Mouse (Mus musculus): ENCODE data around the gene Pecr. TPM values are rescaled to one million over a fixed set of nuclear protein-coding genes. Genes with fewer than 3 reads are reported as not detected.

The Pecr gene
- total and polyA plus RNA-seq, 3 experiments: 10.7 to 15.5 TPM; not detected in 1

DNA sequence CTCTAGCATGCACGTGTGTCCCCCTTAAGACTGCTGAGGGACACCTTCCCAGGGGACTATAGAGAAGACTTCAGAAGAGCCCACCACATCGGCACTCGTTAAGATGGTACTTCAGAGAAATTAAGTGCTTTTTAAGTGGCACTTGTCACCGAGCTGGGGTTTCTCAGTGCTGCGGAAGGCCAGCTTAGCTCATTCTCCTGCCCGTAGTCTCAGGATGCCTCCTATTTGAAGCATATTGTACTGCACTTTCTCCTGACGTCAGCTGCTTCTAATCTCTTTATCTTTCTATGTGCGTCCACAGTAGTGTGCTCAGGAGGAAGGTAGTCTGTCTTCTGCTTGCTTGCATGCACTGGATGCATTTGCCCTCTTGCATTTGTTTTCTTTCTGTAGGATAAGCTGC is 32.3 kb upstream of the Pecr start:
- Histone ChIP-seq H3K27ac (ENCODE audit: control insufficient read depth, low read depth, low read length) (no peak overlapping the region), H3K36me3 (ENCODE audit: control insufficient read depth in 1 of 2, insufficient read depth in 2 of 2, low read length in 2 of 2) (peaks cover 2 to 14% of the 10 kb centered on the region in 2 experiments; a peak in 3 of 4 replicates), H3K27me3 (ENCODE audit: control insufficient read depth in 1 of 2, insufficient read depth in 2 of 2, low read length in 2 of 2) (no peaks in the 10 kb centered on the region), H3K4me1 (ENCODE audit: control insufficient read depth in 1 of 2, insufficient read depth in 2 of 2, low read length in 2 of 2) (peaks cover 0 to 5% of the 10 kb centered on the region in 2 experiments; a peak in 2 of 4 replicates), H3K4me3 (ENCODE audit: control insufficient read depth in 1 of 2, insufficient read depth in 1 of 2, low read depth in 2 of 2, low read length in 2 of 2) (no peak overlapping the region), H3K9me3 (replicated peaks; ENCODE audit: insufficient read depth, low read length) (no peaks in the 10 kb centered on the region), H3K9ac (ENCODE audit: control insufficient read depth, low read depth, low read length, poor library complexity, severe bottlenecking) (no peak overlapping the region), H3K79me2 (ENCODE audit: control insufficient read depth, insufficient read depth, low read length, poor library complexity) (no peaks in the 10 kb centered on the region)
- DNase-seq (ENCODE audit: low read depth, low spot score): no peak
- no peak for TF ChIP-seq ZC3H11A (IDR thresholded peaks at IDR 0.05; ENCODE audit: low read depth, low read length)
- TF ChIP-seq EP300 (IDR thresholded peaks at IDR 0.05; ENCODE audit: low read depth in 1 of 2, low read length in 2 of 2): no peak
- no peak for TF ChIP-seq MXI1 (IDR thresholded peaks at IDR 0.05; ENCODE audit: low read depth, low read length)
- TF ChIP-seq JUND (IDR thresholded peaks at IDR 0.05; ENCODE audit: low read depth, low read length): no peak
- no peak for TF ChIP-seq TCF12 (IDR thresholded peaks at IDR 0.05; ENCODE audit: low read depth, low read length)
- TF ChIP-seq ZKSCAN1 (IDR thresholded peaks at IDR 0.05; ENCODE audit: low read depth, low read length): no peak
- no peak for TF ChIP-seq POLR2AphosphoS2 (IDR thresholded peaks at IDR 0.05; ENCODE audit: low read length)
- TF ChIP-seq MYB (IDR thresholded peaks at IDR 0.05; ENCODE audit: low read depth, low read length): no peak
- no peak for TF ChIP-seq TAL1 (IDR thresholded peaks at IDR 0.05; ENCODE audit: low read length)
- TF ChIP-seq ZMIZ1 (IDR thresholded peaks at IDR 0.05; ENCODE audit: low read depth, low read length): no peak
- TF ChIP-seq ETS1 (IDR thresholded peaks at IDR 0.05; ENCODE audit: low read depth, low read length): no peak
- no peak for TF ChIP-seq NRF1 (IDR thresholded peaks at IDR 0.05; ENCODE audit: insufficient read depth, low read depth, low read length, poor library complexity, severe bottlenecking)
- no peak for TF ChIP-seq MAFK (IDR thresholded peaks at IDR 0.05; ENCODE audit: borderline replicate concordance, low read depth, low read length)

DNA sequence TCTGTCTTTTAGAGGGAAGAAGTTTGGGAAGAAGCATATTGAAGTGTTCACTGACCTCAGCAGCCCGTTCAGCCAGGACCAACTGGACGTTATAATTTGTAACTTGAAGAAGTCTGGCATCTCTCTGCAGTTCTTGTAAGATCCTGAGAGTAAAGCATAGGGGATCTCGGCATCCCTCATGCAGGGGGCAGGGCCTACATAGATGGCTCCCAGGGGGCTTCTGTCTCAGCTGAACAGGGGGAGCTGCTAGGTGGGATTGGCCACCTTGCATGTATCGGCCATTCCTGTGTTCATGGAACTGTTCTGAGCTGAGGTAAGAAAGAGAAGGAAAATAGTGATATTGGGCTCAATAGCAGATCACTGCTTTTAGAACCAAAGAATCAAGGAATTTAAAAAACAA is 31.3 kb upstream of the Pecr start:
- no peaks in the 10 kb centered on the region for H3K27me3 ChIP-seq (ENCODE audit: control insufficient read depth in 1 of 2, insufficient read depth in 2 of 2, low read length in 2 of 2)
- H3K27ac ChIP-seq (ENCODE audit: control insufficient read depth, low read depth, low read length): no peak overlapping the region
- no peak overlapping the region for H3K9ac ChIP-seq (ENCODE audit: control insufficient read depth, low read depth, low read length, poor library complexity, severe bottlenecking)
- H3K4me1 ChIP-seq (ENCODE audit: control insufficient read depth in 1 of 2, insufficient read depth in 2 of 2, low read length in 2 of 2): peaks cover 0 to 5% of the 10 kb centered on the region in 2 experiments; a peak in 2 of 4 replicates
- no peaks in the 10 kb centered on the region for H3K9me3 ChIP-seq (replicated peaks; ENCODE audit: insufficient read depth, low read length)
- TF ChIP-seq NELFE (IDR thresholded peaks at IDR 0.05; ENCODE audit: low read depth, low read length): no peak
- TF ChIP-seq BHLHE40 (IDR thresholded peaks at IDR 0.05; ENCODE audit: borderline replicate concordance, low read depth, low read length): no peak
- TF ChIP-seq JUND (IDR thresholded peaks at IDR 0.05; ENCODE audit: low read depth, low read length): no peak
- TF ChIP-seq EP300 (IDR thresholded peaks at IDR 0.05; ENCODE audit: low read depth in 1 of 2, low read length in 2 of 2): no peak
- TF ChIP-seq USF1 (IDR thresholded peaks at IDR 0.05; ENCODE audit: low read depth, low read length): no peak
- no peak for TF ChIP-seq ZC3H11A (IDR thresholded peaks at IDR 0.05; ENCODE audit: low read depth, low read length)
- TF ChIP-seq GABPA (IDR thresholded peaks at IDR 0.05; ENCODE audit: low read depth, low read length): no peak
- peaks cover 2 to 12% of the 10 kb centered on the region in 2 experiments; a peak in 3 of 4 replicates for H3K36me3 ChIP-seq (ENCODE audit: control insufficient read depth in 1 of 2, insufficient read depth in 2 of 2, low read length in 2 of 2)
- DNase-seq (ENCODE audit: low read depth, low spot score): no peak
- no peaks in the 10 kb centered on the region for H3K79me2 ChIP-seq (ENCODE audit: control insufficient read depth, insufficient read depth, low read length, poor library complexity)
- H3K4me3 ChIP-seq (ENCODE audit: control insufficient read depth in 1 of 2, insufficient read depth in 1 of 2, low read depth in 2 of 2, low read length in 2 of 2): no peak overlapping the region
